Mouse (Mus musculus) stomach, postnatal 0 days (tissue): ENCODE data around the gene Spin2-ps6. TPM values are rescaled to one million over a fixed set of nuclear protein-coding genes. Genes with fewer than 3 reads are reported as not detected.
"Not testable (repeated sequence)": the region's sequence is repeated elsewhere in the genome, so short reads cannot be mapped to it uniquely, and the experiment has no call there.

Experiments used
- ATAC-seq: fragments of 200-750 bp; cut with Nextera tagmentation; 2 replicates; pipeline ENCODE4 v1.8.0; 2017; ENCODE audit not compliant: low FRiP score, low TSS enrichment
- DNase-seq: peaks from one replicate; pipeline ENCODE4 v3.0.0-alpha.2; 2016; ENCODE audit warnings: low spot score
- H3K27ac ChIP-seq: fragments of 300-500 bp; sonication (generic); replicated peaks from 2 replicates; pipeline ENCODE4 v1.5.1; 2014; ENCODE audit warnings: mild to moderate bottlenecking, control low read depth
- H3K27me3 ChIP-seq: fragments of 300-500 bp; sonication (generic); 2 replicates; pipeline ENCODE4 v1.6.1; 2014; ENCODE audit warnings: low read length; ENCODE audit not compliant: control insufficient read depth, insufficient read depth
- H3K36me3 ChIP-seq: fragments of 300-500 bp; sonication (generic); 2 replicates; pipeline ENCODE4 v1.6.1; 2014; ENCODE audit warnings: low read length, mixed read lengths; ENCODE audit not compliant: control insufficient read depth, insufficient read depth
- H3K4me1 ChIP-seq: fragments of 300-500 bp; sonication (generic); replicated peaks from 2 replicates; pipeline ENCODE4 v1.6.1; 2014; ENCODE audit warnings: antibody characterized with exemption; ENCODE audit not compliant: control insufficient read depth, insufficient read depth
- H3K4me2 ChIP-seq: fragments of 300-500 bp; sonication (generic); replicated peaks from 2 replicates; pipeline ENCODE4 v1.6.1; 2014; ENCODE audit warnings: low read depth, mild to moderate bottlenecking, control low read depth, moderate library complexity
- H3K4me3 ChIP-seq: fragments of 300-500 bp; sonication (generic); 2 replicates; pipeline ENCODE4 v1.5.1; 2014; ENCODE audit warnings: low read depth, low read length, control low read depth
- H3K9ac ChIP-seq: fragments of 300-500 bp; sonication (generic); 2 replicates; pipeline ENCODE4 v1.6.1; 2014; ENCODE audit warnings: mild to moderate bottlenecking, low read length, control low read depth, mixed read lengths
- H3K9me3 ChIP-seq: fragments of 300-500 bp; sonication (generic); 2 replicates; pipeline ENCODE4 v1.6.1; 2016; ENCODE audit warnings: low read length; ENCODE audit not compliant: control insufficient read depth
- WGBS: fragments of 180-500 bp; shearing (Covaris S2); extraction: QIAGEN DNeasy Blood & Tissue Kit; methylation state at CpG from one replicate; pipeline ENCODE4 v1.1.7; 2014; 5-methylcytosine and 5-hydroxymethylcytosine counted together
- polyA plus RNA-seq: library from polyadenylated mRNA; unstranded; fragments of >200 nt; fragmentation: Nextera tagmentation; extraction: Ambion mirVana; gene quantifications from 2 replicates; pipeline ENCODE4 v1.2.1, GENCODE M21; 2015

Gene Spin2-ps6
- polyA plus RNA-seq, result not detected in 2 replicates

GRCm38 (mm10) chrX:33234569-33234968, at the start of gene Spin2-ps6:
Gene Spin2-ps6, plus strand, starts transcription at chrX:33234869.
- H3K4me2 ChIP-seq, ATAC-seq, DNase-seq, H3K9me3 ChIP-seq, H3K27me3 ChIP-seq, H3K27ac ChIP-seq, H3K4me1 ChIP-seq, H3K4me3 ChIP-seq, H3K9ac ChIP-seq, H3K36me3 ChIP-seq: not testable (repeated sequence)
- WGBS, result 100% methylated on average over 1 of the region's 3 CpGs

Other genes with a start within 250 kb of the Spin2-ps6 start
- gene Btbd35f12, start 78.5 kb downstream of the Spin2-ps6 start, polyA plus RNA-seq, result not detected in 2 replicates